Mouse (Mus musculus) megakaryocyte-erythroid progenitor cell, adult 5 weeks (primary cell): ENCODE data around the gene Taar7d. TPM values are rescaled to one million over a fixed set of nuclear protein-coding genes. Genes with fewer than 3 reads are reported as not detected.

Experiments used
- polyA plus RNA-seq: library from polyadenylated mRNA; stranded (reverse); fragments of >175 nt; gene quantifications from 2 replicates; pipeline ENCODE4 v1.2.3, GENCODE M21; 2012

Taar7d gene
- not detected in 2 replicates for polyA plus RNA-seq

GRCm38 (mm10) chr10:24026922-24027321 is at the start of gene Taar7d:
Gene Taar7d, plus strand, starts transcription at chr10:24027222.

DNA sequence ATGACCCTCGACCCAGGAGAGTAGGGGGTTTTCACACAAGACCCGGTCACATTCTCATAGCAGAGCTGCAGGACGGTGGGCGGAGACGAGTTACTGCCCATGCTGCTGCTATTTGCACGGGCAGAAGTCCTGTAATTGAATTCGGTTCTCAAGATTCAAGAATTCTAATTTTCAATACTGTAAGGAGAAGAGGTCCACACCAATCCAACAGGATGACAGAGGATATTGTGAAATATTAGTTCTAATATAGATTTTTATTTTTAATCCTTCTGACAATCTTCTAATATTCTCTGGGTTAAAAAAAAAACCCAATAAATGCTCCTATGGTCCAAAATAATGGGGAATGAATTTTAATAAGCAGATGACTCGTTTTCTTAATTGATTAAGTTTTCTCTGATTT is 41.5 kb upstream of the Taar7d start, which contains the start of gene Taar6:
Gene Taar6 (minus strand): TSS at position 101 of the 400 bp plus-strand sequence.

DNA sequence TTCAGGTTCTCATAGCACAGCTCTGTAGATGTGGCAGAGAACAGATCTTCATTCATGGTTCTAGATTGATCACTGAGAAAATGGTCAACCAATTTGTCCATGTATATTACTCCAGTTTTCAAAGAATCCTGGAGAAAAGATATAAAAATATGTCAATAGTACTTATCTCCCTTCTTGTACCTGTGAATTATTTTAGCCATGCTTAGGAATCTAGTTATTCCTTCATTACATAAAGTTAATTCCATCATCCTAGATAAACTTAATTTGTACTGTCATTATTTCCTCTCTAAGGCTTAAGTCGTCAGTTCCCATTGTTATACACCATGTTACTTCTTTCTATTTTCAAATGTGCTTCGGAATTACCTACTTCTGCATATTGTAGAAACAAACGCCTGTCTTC is 33.6 kb upstream of the Taar7d start, which contains the start of gene Taar7a:
Gene Taar7a (minus strand): TSS at position 101 of the 400 bp plus-strand sequence.

GRCm38 (mm10) chr10:23999639-24000038 is 27.4 kb upstream of the Taar7d start, which contains the start of gene Taar7b:
Gene Taar7b, plus strand, starts transcription at chr10:23999939.

DNA sequence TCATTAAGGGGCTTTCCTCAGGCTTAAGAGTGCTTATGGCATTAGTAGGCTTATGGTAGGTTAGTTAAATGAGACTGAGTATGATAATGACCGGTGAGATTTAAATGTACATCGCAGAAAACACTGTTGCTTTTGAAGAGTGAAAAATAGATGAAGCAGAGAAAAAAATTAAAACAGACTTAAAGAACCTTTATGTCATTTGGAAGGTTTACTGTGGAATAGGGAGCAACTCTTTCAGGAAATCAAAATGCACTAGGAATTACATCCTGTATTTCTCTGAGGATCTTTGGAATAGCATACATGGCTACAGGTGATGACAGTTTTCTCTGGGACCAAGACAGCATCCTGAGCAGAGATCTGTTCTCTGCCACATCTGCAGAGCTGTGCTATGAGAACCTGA is 10.3 kb downstream of the Taar7d start, which contains the start of gene Taar7e:
Gene Taar7e (plus strand): TSS at position 301 of the 400 bp plus-strand sequence.

GRCm38 (mm10) chr10:24049210-24049609 is 22.2 kb downstream of the Taar7d start, which contains the start of gene Taar7f:
Gene Taar7f, plus strand, starts transcription at chr10:24049510.

DNA sequence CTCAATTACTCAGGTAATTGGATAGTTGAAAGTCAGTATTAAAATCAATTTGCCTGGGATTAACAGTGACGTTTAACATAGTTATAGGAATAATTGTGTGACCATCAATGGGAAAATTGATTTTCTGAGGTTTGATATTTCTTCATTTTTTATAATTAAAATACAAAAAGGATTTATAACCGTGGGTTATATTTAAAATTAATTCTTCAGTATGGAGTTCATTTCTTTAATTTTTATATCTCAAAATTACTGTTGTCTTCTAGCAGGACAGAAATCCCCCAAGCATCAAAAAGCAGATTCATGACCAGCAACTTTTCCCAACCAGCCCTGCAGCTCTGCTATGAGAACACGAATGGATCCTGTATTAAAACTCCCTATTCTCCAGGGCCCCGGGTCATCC is 49.2 kb downstream of the Taar7d start, which contains the start of gene Taar8a:
Gene Taar8a (plus strand): TSS at position 301 of the 400 bp plus-strand sequence.

Other genes starting within 250 kb of the Taar7d start
- gene Rps12, start 239.9 kb upstream of the Taar7d start, polyA plus RNA-seq, result 1,520 and 1,521 TPM in 2 replicates
- gene Slc18b1, start 230.2 kb upstream of the Taar7d start, polyA plus RNA-seq, result 0.41 and 1.4 TPM in 2 replicates
- 0.12 TPM in 1 of 2 replicates, not detected in the other for gene Vnn3, start 175.8 kb upstream of the Taar7d start, polyA plus RNA-seq
- gene Vnn1, start 132.5 kb upstream of the Taar7d start, polyA plus RNA-seq, result not detected in 2 replicates
- not detected in 2 replicates for gene Taar1, start 106.9 kb upstream of the Taar7d start, polyA plus RNA-seq
- not detected in 2 replicates for gene Taar2, start 88.7 kb upstream of the Taar7d start, polyA plus RNA-seq
- gene Taar3, start 77.7 kb upstream of the Taar7d start, polyA plus RNA-seq, result not detected in 2 replicates
- gene Taar4, start 66.7 kb upstream of the Taar7d start, polyA plus RNA-seq, result not detected in 2 replicates
- gene Taar5, start 56.5 kb upstream of the Taar7d start, polyA plus RNA-seq, result not detected in 2 replicates
- not detected in 2 replicates for gene Taar6, start 41.6 kb upstream of the Taar7d start, polyA plus RNA-seq
- gene Taar7a, start 33.7 kb upstream of the Taar7d start, polyA plus RNA-seq, result not detected in 2 replicates
- not detected in 2 replicates for gene Taar7b, start 27.3 kb upstream of the Taar7d start, polyA plus RNA-seq
- gene Taar7e, start 10.4 kb downstream of the Taar7d start, polyA plus RNA-seq, result not detected in 2 replicates
- gene Taar7f, start 22.3 kb downstream of the Taar7d start, polyA plus RNA-seq, result not detected in 2 replicates
- not detected in 2 replicates for gene Taar8a, start 49.3 kb downstream of the Taar7d start, polyA plus RNA-seq
- not detected in 2 replicates for gene Taar8b, start 65.1 kb downstream of the Taar7d start, polyA plus RNA-seq
- gene Taar8c, start 74.7 kb downstream of the Taar7d start, polyA plus RNA-seq, result not detected in 2 replicates
- gene Taar9, start 82.3 kb downstream of the Taar7d start, polyA plus RNA-seq, result not detected in 2 replicates
- 126 and 152 TPM in 2 replicates for gene Stx7, start 122.1 kb downstream of the Taar7d start, polyA plus RNA-seq
- gene Moxd1, start 196.3 kb downstream of the Taar7d start, polyA plus RNA-seq, result not detected in 2 replicates